Mouse (Mus musculus) heart, postnatal 0 days (tissue): ENCODE measurements around the gene Wdr91. TPM values are rescaled to one million over a fixed set of nuclear protein-coding genes. Genes with fewer than 3 reads are reported as not detected.

Experiments
- ATAC-seq: fragments of 200-750 bp; cut with Nextera tagmentation; 2 replicates; pipeline ENCODE4 v1.8.0; 2017; ENCODE audit warnings: low read depth, moderate number of reproducible peaks, moderate library complexity; ENCODE audit not compliant: insufficient read depth
- DNase-seq: peaks from one replicate; pipeline ENCODE4 v3.0.0-alpha.2; 2016; ENCODE audit warnings: low spot score
- H3K27ac ChIP-seq: fragments of 300-500 bp; sonication (generic); 2 replicates; pipeline ENCODE4 v1.5.1; 2014; ENCODE audit warnings: low read depth, mild to moderate bottlenecking
- H3K27me3 ChIP-seq: fragments of 300-500 bp; sonication (generic); 2 replicates; pipeline ENCODE4 v1.6.1; 2014; ENCODE audit warnings: low read length, mixed read lengths; ENCODE audit not compliant: control insufficient read depth, insufficient read depth
- H3K36me3 ChIP-seq: fragments of 300-500 bp; sonication (generic); replicated peaks from 2 replicates; pipeline ENCODE4 v1.6.1; 2014; ENCODE audit warnings: low read length, mixed read lengths; ENCODE audit not compliant: control insufficient read depth, insufficient read depth
- H3K4me1 ChIP-seq: fragments of 300-500 bp; sonication (generic); 2 replicates; pipeline ENCODE4 v1.6.1; 2014; ENCODE audit warnings: antibody characterized with exemption; ENCODE audit not compliant: control insufficient read depth, insufficient read depth
- H3K4me2 ChIP-seq: fragments of 300-500 bp; sonication (generic); 2 replicates; pipeline ENCODE4 v1.6.1; 2014; ENCODE audit warnings: low read depth, mild to moderate bottlenecking, low read length, moderate library complexity
- H3K4me3 ChIP-seq: fragments of 300-500 bp; sonication (generic); 2 replicates; pipeline ENCODE4 v1.5.1; 2014; ENCODE audit warnings: low read depth, low read length
- H3K9ac ChIP-seq: fragments of 300-500 bp; sonication (generic); replicated peaks from 2 replicates; pipeline ENCODE4 v1.6.1; 2014; ENCODE audit warnings: low read depth, low read length, mixed read lengths
- H3K9me3 ChIP-seq: fragments of 300-500 bp; sonication (generic); replicated peaks from 2 replicates; pipeline ENCODE4 v1.6.1; 2016; ENCODE audit warnings: low read length; ENCODE audit not compliant: control insufficient read depth
- CTCF ChIP-seq: IDR thresholded peaks from 2 replicates; pipeline ENCODE4 v1.5.1; 2016; ENCODE audit warnings: antibody characterized with exemption, control low read depth, low read depth
- EP300 ChIP-seq: IDR thresholded peaks from 2 replicates; pipeline ENCODE4 v1.6.1; 2016; ENCODE audit warnings: antibody characterized with exemption, low read depth
- WGBS: fragments of 180-500 bp; shearing (Covaris S2); extraction: QIAGEN DNeasy Blood & Tissue Kit; methylation state at CpG from one replicate; pipeline ENCODE4 v1.1.7; 2014; 5-methylcytosine and 5-hydroxymethylcytosine counted together
- polyA plus RNA-seq: library from polyadenylated mRNA; unstranded; fragments of >200 nt; fragmentation: Nextera tagmentation; extraction: Ambion mirVana; gene quantifications from 2 replicates; pipeline ENCODE4 v1.2.1, GENCODE M21; 2015
- total RNA-seq: library from RNA; depleted of rRNA; stranded (reverse); fragments of >200 nt; gene quantifications from 2 replicates; pipeline ENCODE4 v1.2.3, GENCODE M21; 2014; ENCODE audit warnings: low replicate concordance

Wdr91 gene
- total and polyA plus RNA-seq, 2 experiments from 2014 or later = 8.6 to 25.2 TPM

DNA sequence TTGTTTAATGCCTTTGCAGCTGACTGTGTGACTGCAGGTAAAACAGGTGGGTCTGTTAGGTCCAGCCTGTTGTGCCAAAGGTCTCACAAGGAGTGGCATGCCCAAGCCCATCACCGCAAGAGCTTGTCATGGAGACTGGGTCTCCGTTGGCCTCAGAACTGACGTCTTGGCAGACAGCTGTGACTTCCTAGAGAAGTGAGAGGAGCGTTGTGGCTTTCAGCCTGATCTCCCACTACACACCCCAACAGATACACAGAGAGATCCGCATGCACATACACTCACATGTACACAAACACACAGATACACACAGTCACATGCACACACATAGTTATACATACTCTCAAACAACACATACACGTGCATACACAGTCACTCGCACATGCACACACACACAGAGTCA, 40.8 kb upstream of the Wdr91 start:
- ATAC-seq (no peak), DNase-seq (no peak)
- Histone ChIP-seq H3K27me3 (no peaks in the 10 kb centered on the region; the same call in 1 of the 2 replicates), H3K27ac (no peak overlapping the region), H3K4me3 (no peak overlapping the region), H3K4me2 (no peak overlapping the region), H3K9me3 (no peaks in the 10 kb centered on the region), H3K36me3 (no peaks in the 10 kb centered on the region), H3K4me1 (no peaks in the 10 kb centered on the region), H3K9ac (no peak overlapping the region)
- 85% methylated on average over 7 of the region's 7 CpGs for WGBS
- TF ChIP-seq CTCF (no peak), EP300 (no peak)

DNA sequence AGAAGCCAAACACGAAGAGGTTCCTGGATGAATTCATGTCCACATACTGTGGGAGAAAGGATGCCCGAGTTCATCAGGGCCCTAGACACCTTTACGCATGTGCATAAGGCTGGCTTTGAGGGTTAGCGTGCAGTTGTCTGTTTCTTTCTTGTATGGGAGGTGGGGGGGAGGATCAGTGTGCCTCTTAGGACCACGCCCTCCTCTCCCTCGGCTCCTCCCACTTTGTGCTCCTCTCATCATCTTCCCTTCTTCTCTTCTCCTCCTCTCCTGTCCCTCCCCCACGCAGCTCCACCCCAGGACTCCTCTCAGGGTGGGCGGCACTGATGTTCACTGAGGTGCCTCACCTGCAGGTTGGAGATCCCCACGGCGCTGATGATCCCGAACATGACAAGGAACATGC, 37.8 kb upstream of the Wdr91 start:
- TF ChIP-seq EP300 (no peak), CTCF (no peak)
- no peak overlapping the region for H3K9ac ChIP-seq
- no peaks in the 10 kb centered on the region; the same call in 1 of the 2 replicates for H3K27me3 ChIP-seq
- H3K27ac ChIP-seq = no peak overlapping the region
- no peak overlapping the region for H3K4me3 ChIP-seq
- ATAC-seq (0 out of 2 replicates have a peak, but pooled peaks have one; percentile 17), DNase-seq (no peak)
- no peaks in the 10 kb centered on the region for H3K4me1 ChIP-seq
- no peak overlapping the region for H3K4me2 ChIP-seq
- no peaks in the 10 kb centered on the region for H3K36me3 ChIP-seq
- no peaks in the 10 kb centered on the region for H3K9me3 ChIP-seq
- 19% methylated on average over 11 of the region's 11 CpGs for WGBS

DNA sequence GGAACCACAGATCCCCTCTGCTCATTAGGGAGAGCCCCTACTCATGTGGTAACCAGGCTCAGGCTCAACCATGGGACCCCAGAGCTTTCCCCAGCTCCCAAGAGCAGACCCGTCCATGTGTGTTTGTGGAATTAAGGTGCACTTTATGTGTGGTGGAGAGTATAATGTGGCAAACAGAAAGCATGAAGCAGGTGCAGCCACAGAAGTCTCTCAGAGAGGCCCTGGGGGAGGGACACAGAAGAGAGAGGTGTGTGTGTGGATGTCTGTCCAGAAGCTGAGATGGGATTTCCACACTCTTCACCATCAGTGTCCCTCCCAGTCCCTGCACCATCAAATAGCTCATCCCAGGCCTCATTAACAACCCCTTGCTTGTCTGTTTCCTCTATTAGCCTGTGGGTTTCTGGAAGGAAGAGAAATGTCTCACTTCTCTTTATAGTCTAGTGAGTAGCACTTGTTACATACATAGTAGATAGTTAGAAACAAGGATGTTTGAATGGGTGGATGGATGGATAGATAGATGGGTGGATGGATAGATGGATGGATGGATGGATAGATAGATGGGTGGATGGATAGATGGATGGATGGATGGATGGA, 35.9 kb upstream of the Wdr91 start:
- H3K36me3 ChIP-seq = no peaks in the 10 kb centered on the region
- 69% methylated on average over 1 of the region's 1 CpGs for WGBS
- no peak overlapping the region for H3K4me2 ChIP-seq
- H3K9me3 ChIP-seq = no peaks in the 10 kb centered on the region
- H3K27ac ChIP-seq = no peak overlapping the region
- ATAC-seq (no peak), DNase-seq (no peak)
- no peak overlapping the region for H3K4me3 ChIP-seq
- H3K9ac ChIP-seq = no peak overlapping the region
- no peaks in the 10 kb centered on the region; the same call in 1 of the 2 replicates for H3K27me3 ChIP-seq
- TF ChIP-seq EP300 = no peak
- TF ChIP-seq CTCF = no peak
- no peaks in the 10 kb centered on the region for H3K4me1 ChIP-seq

DNA sequence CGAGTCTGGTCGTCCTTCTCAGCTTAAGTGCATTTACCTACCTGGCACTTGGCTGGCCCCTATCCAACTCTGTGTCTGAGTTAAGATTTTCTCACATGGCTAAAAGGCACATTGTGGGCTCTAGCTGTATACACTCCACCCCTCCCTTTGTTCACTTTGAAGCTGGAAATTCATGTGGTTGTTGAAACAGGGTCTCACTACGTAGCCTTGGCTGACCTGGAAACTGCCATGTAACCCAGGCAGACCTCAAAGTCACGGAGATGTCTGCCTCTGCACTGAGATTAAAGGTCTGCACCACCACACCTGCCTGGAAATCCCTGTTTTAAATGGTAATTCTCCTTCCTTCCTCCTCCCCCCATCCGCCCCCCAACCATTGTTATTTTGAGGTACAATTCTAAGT, 32.8 kb upstream of the Wdr91 start:
- 68% methylated on average over 5 of the region's 5 CpGs for WGBS
- H3K27ac ChIP-seq = no peak overlapping the region

DNA sequence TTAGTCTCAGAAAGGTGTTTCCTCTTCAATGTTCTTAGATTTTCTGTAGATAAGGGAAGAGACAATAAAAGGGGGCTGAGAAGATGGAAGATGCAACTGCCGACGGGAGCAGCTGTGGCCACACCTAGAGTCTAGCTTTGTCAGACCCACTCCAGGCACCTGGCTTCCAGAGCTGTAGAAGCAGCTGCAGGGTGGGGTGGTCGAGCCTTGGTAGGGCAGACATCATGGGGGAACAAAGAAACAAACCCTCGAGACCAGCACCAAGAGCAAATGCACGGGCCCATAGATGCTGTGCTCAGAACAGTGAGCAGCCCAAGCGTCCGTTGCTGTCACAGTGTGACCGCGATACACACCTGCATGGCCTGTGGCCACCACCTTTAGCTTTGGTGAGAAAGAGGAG, 31.8 kb upstream of the Wdr91 start:
- no peak for TF ChIP-seq CTCF
- no peak for TF ChIP-seq EP300

More for the DNA sequence above, 32.8 kb upstream of the Wdr91 start:
- Histone ChIP-seq H3K27me3 (no peaks in the 10 kb centered on the region; the same call in 1 of the 2 replicates), H3K36me3 (no peaks in the 10 kb centered on the region), H3K9ac (no peak overlapping the region), H3K4me2 (no peak overlapping the region), H3K9me3 (no peaks in the 10 kb centered on the region), H3K4me3 (no peak overlapping the region), H3K4me1 (no peaks in the 10 kb centered on the region)
- TF ChIP-seq EP300 (no peak), CTCF (no peak)
- no peak for ATAC-seq
- no peak for DNase-seq

DNA sequence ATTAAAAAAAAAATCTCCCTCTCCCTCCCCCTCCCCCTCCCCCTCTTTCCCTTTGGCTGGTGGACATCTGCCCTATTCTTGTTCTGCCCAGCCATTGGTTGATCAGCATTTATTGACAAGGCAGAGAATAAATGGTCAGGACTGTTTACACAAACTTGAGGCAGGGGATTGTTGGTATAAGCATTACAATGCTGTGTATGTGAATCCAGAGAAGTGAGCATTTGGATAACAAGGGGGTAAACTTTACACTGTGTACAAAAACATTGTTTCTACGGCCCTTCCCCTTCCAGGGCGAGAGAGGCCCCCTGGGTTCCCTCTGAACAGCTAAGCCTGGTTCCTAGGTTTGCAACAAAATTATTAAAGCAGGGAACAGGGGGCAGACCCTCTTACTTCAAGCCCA, 30.8 kb upstream of the Wdr91 start:
- DNase-seq = no peak
- H3K4me2 ChIP-seq = no peak overlapping the region
- no peak overlapping the region for H3K27ac ChIP-seq
- H3K4me3 ChIP-seq = no peak overlapping the region
- TF ChIP-seq EP300 (no peak), CTCF (no peak)
- ATAC-seq = no peak
- no peak overlapping the region for H3K9ac ChIP-seq
- no peaks in the 10 kb centered on the region for H3K36me3 ChIP-seq
- no peaks in the 10 kb centered on the region for H3K9me3 ChIP-seq
- no peaks in the 10 kb centered on the region for H3K4me1 ChIP-seq
- WGBS = 62% methylated on average over 2 of the region's 2 CpGs
- no peaks in the 10 kb centered on the region for H3K27me3 ChIP-seq

More for the DNA sequence above, 31.8 kb upstream of the Wdr91 start:
- no peak overlapping the region for H3K4me2 ChIP-seq
- no peak overlapping the region for H3K4me3 ChIP-seq
- WGBS = 71% methylated on average over 9 of the region's 9 CpGs
- ATAC-seq (no peak), DNase-seq (no peak)
- H3K9me3 ChIP-seq = no peaks in the 10 kb centered on the region
- no peaks in the 10 kb centered on the region for H3K27me3 ChIP-seq
- no peaks in the 10 kb centered on the region for H3K4me1 ChIP-seq
- H3K9ac ChIP-seq = no peak overlapping the region
- H3K27ac ChIP-seq = no peak overlapping the region
- no peaks in the 10 kb centered on the region for H3K36me3 ChIP-seq
